Mouse (Mus musculus) stomach, embryonic 16.5 days (tissue): ENCODE measurements around the gene Fam207a. TPM values are rescaled to one million over a fixed set of nuclear protein-coding genes. Genes with fewer than 3 reads are reported as not detected.

ENCODE experiments used
- ATAC-seq: fragments of 200-750 bp; cut with Nextera tagmentation; 2 replicates; pipeline ENCODE4 v1.8.0; 2017; ENCODE audit warnings: moderate number of reproducible peaks, moderate TSS enrichment; ENCODE audit not compliant: insufficient read depth, low FRiP score
- H3K27ac ChIP-seq: fragments of 300-500 bp; sonication (generic); 2 replicates; pipeline ENCODE4 v1.5.1; 2014; ENCODE audit warnings: low read length
- H3K27me3 ChIP-seq: fragments of 300-500 bp; sonication (generic); 2 replicates; pipeline ENCODE4 v1.6.1; 2014; ENCODE audit warnings: low read length, control low read depth, mixed read lengths; ENCODE audit not compliant: control insufficient read depth, insufficient read depth
- H3K36me3 ChIP-seq: fragments of 300-500 bp; sonication (generic); 2 replicates; pipeline ENCODE4 v1.6.1; 2014; ENCODE audit warnings: low read length; ENCODE audit not compliant: control insufficient read depth, insufficient read depth
- H3K4me1 ChIP-seq: fragments of 300-500 bp; sonication (generic); 2 replicates; pipeline ENCODE4 v1.6.1; 2014; ENCODE audit warnings: low read length, control low read depth, mixed read lengths; ENCODE audit not compliant: control insufficient read depth, insufficient read depth
- H3K4me2 ChIP-seq: fragments of 300-500 bp; sonication (generic); 2 replicates; pipeline ENCODE4 v1.6.1; 2014; ENCODE audit warnings: low read depth, low read length, mixed read lengths
- H3K4me3 ChIP-seq: fragments of 300-500 bp; sonication (generic); replicated peaks from 2 replicates; pipeline ENCODE4 v1.5.1; 2014; ENCODE audit warnings: mild to moderate bottlenecking, low read length
- H3K9ac ChIP-seq: fragments of 300-500 bp; sonication (generic); 2 replicates; pipeline ENCODE4 v1.6.1; 2014; ENCODE audit warnings: low read length
- H3K9me3 ChIP-seq: fragments of 300-500 bp; sonication (generic); replicated peaks from 2 replicates; pipeline ENCODE4 v1.6.1; 2016; ENCODE audit warnings: low read length, control low read depth; ENCODE audit not compliant: control insufficient read depth
- WGBS: fragments of 180-500 bp; shearing (Covaris S2); extraction: QIAGEN DNeasy Blood & Tissue Kit; methylation state at CpG from one replicate; pipeline ENCODE4 v1.1.7; 2014; 5-methylcytosine and 5-hydroxymethylcytosine counted together
- polyA plus RNA-seq: library from polyadenylated mRNA; unstranded; fragments of >200 nt; fragmentation: Nextera tagmentation; extraction: Ambion mirVana; gene quantifications from 2 replicates; pipeline ENCODE4 v1.2.1, GENCODE M21; 2015

Fam207a gene
- polyA plus RNA-seq, 1 experiment from 2014 or later, result 31.0 TPM

GRCm38 (mm10) chr10:77498254-77498653 is 17.3 kb downstream of the Fam207a start:
- 0 out of 2 replicates have a peak, but pooled peaks cover under 1% of the 10 kb centered on the region for H3K9me3 ChIP-seq
- H3K9ac ChIP-seq, result no peak overlapping the region
- peaks cover 6% of the 10 kb centered on the region; the same call in 1 of the 2 replicates for H3K36me3 ChIP-seq
- H3K4me3 ChIP-seq, result no peak overlapping the region
- no peak overlapping the region for H3K4me2 ChIP-seq
- WGBS, result 70% methylated on average over 6 of the region's 6 CpGs
- H3K4me1 ChIP-seq, result peaks cover 5% of the 10 kb centered on the region
- no peak for ATAC-seq
- no peak overlapping the region for H3K27ac ChIP-seq
- no peaks in the 10 kb centered on the region for H3K27me3 ChIP-seq

- ATAC-seq, result no peak
- Histone ChIP-seq H3K4me1 (peaks cover 5% of the 10 kb centered on the region), H3K27me3 (no peaks in the 10 kb centered on the region), H3K9me3 (0 out of 2 replicates have a peak, but pooled peaks cover 2% of the 10 kb centered on the region), H3K4me3 (no peak overlapping the region), H3K27ac (no peak overlapping the region), H3K4me2 (no peak overlapping the region), H3K9ac (no peak overlapping the region), H3K36me3 (peaks cover 11% of the 10 kb centered on the region; the same call in 1 of the 2 replicates)
- 93% methylated on average over 13 of the region's 13 CpGs for WGBS
Observed at GRCm38 (mm10) chr10:77497185-77497584, 18.4 kb downstream of the Fam207a start.

GRCm38 (mm10) chr10:77492885-77493284 is 22.7 kb downstream of the Fam207a start:
- WGBS, result 97% methylated on average over 3 of the region's 3 CpGs

GRCm38 (mm10) chr10:77491585-77491984 is 24.0 kb downstream of the Fam207a start:
- no peak for ATAC-seq

More at GRCm38 (mm10) chr10:77492885-77493284, 22.7 kb downstream of the Fam207a start:
- Histone ChIP-seq H3K27me3 (no peaks in the 10 kb centered on the region), H3K9me3 (0 out of 2 replicates have a peak, but pooled peaks cover 2% of the 10 kb centered on the region), H3K27ac (no peak overlapping the region), H3K4me3 (no peak overlapping the region), H3K4me1 (no peaks in the 10 kb centered on the region), H3K9ac (no peak overlapping the region), H3K4me2 (no peak overlapping the region), H3K36me3 (peaks cover 24% of the 10 kb centered on the region; the same call in 1 of the 2 replicates)
- ATAC-seq, result no peak

GRCm38 (mm10) chr10:77488168-77488567 is 27.4 kb downstream of the Fam207a start:
- no peak overlapping the region for H3K4me2 ChIP-seq
- H3K9ac ChIP-seq, result no peak overlapping the region
- WGBS, result 94% methylated on average over 7 of the region's 7 CpGs
- H3K4me1 ChIP-seq, result peaks cover 15% of the 10 kb centered on the region
- 0 out of 2 replicates have a peak, but pooled peaks cover under 1% of the 10 kb centered on the region for H3K9me3 ChIP-seq
- H3K36me3 ChIP-seq, result peaks cover 21% of the 10 kb centered on the region; the same call in 1 of the 2 replicates
- no peaks in the 10 kb centered on the region for H3K27me3 ChIP-seq
- ATAC-seq, result no peak
- H3K27ac ChIP-seq, result no peak overlapping the region
- H3K4me3 ChIP-seq, result no peak overlapping the region

More at GRCm38 (mm10) chr10:77491585-77491984, 24.0 kb downstream of the Fam207a start:
- no peak overlapping the region for H3K4me2 ChIP-seq
- H3K27me3 ChIP-seq, result no peaks in the 10 kb centered on the region
- H3K9ac ChIP-seq, result no peak overlapping the region
- H3K27ac ChIP-seq, result no peak overlapping the region
- no peaks in the 10 kb centered on the region for H3K4me1 ChIP-seq
- H3K9me3 ChIP-seq, result 0 out of 2 replicates have a peak, but pooled peaks cover 2% of the 10 kb centered on the region
- 86% methylated on average over 6 of the region's 6 CpGs for WGBS
- H3K36me3 ChIP-seq, result peaks cover 28% of the 10 kb centered on the region; the same call in 1 of the 2 replicates
- H3K4me3 ChIP-seq, result no peak overlapping the region

- Histone ChIP-seq H3K27me3 (no peaks in the 10 kb centered on the region), H3K4me2 (no peak overlapping the region), H3K36me3 (peaks cover 17% of the 10 kb centered on the region; the same call in 1 of the 2 replicates), H3K9ac (0 out of 2 replicates have a peak overlapping the region, but pooled peaks have one; percentile 2), H3K9me3 (no peaks in the 10 kb centered on the region), H3K27ac (no peak overlapping the region), H3K4me1 (peaks cover 15% of the 10 kb centered on the region), H3K4me3 (no peak overlapping the region)
- ATAC-seq, result no peak
- 66% methylated on average over 3 of the region's 3 CpGs for WGBS
Observed at GRCm38 (mm10) chr10:77485786-77486185, 29.8 kb downstream of the Fam207a start.

GRCm38 (mm10) chr10:77484205-77484935 is 31.2 kb downstream of the Fam207a start:
- no peaks in the 10 kb centered on the region for H3K27me3 ChIP-seq
- peak overlapping the region; percentile 50 for H3K27ac ChIP-seq
- WGBS, result 13% methylated on average over 18 of the region's 18 CpGs
- H3K4me2 ChIP-seq, result no peak overlapping the region
- no peak overlapping the region for H3K4me3 ChIP-seq
- H3K9me3 ChIP-seq, result no peaks in the 10 kb centered on the region
- peak; percentile 77 for ATAC-seq
- H3K36me3 ChIP-seq, result peaks cover 7% of the 10 kb centered on the region; the same call in 1 of the 2 replicates
- 0 out of 2 replicates have a peak overlapping the region, but pooled peaks have one; percentile 33 for H3K9ac ChIP-seq
- peaks cover 15% of the 10 kb centered on the region for H3K4me1 ChIP-seq

- H3K9me3 ChIP-seq, result no peaks in the 10 kb centered on the region
- peaks cover 15% of the 10 kb centered on the region for H3K4me1 ChIP-seq
- no peak for ATAC-seq
- no peak overlapping the region for H3K4me2 ChIP-seq
- no peak overlapping the region for H3K27ac ChIP-seq
- no peaks in the 10 kb centered on the region for H3K36me3 ChIP-seq
- no peaks in the 10 kb centered on the region for H3K27me3 ChIP-seq
- H3K4me3 ChIP-seq, result no peak overlapping the region
- H3K9ac ChIP-seq, result no peak overlapping the region
Observed at GRCm38 (mm10) chr10:77481814-77482213, 33.8 kb downstream of the Fam207a start.

- no peaks in the 10 kb centered on the region for H3K9me3 ChIP-seq
- H3K36me3 ChIP-seq, result no peaks in the 10 kb centered on the region
- no peak overlapping the region for H3K9ac ChIP-seq
- H3K27ac ChIP-seq, result no peak overlapping the region
- no peaks in the 10 kb centered on the region for H3K27me3 ChIP-seq
- H3K4me3 ChIP-seq, result no peak overlapping the region
- no peak for ATAC-seq
- peaks cover 12% of the 10 kb centered on the region for H3K4me1 ChIP-seq
- WGBS, result 92% methylated on average over 1 of the region's 1 CpGs
- H3K4me2 ChIP-seq, result no peak overlapping the region
Observed at GRCm38 (mm10) chr10:77479972-77480371, 35.6 kb downstream of the Fam207a start.
